Mouse (Mus musculus) small intestine, adult 2 months (tissue): ENCODE measurements at regions not wholly inside any gene's neighbourhood (a gene's known extent, or its start where the extent isn't known, plus 50 kb on each side); places are given as distances from the start of the nearest gene placed in this dataset.

Experiments used
- CTCF ChIP-seq: fragments of 200-500 bp; IDR thresholded peaks from 2 replicates; pipeline ENCODE4 v1.5.1; 2012; ENCODE audit warnings: low read depth, mild to moderate bottlenecking, control low read depth, inconsistent platforms, low read length, moderate library complexity, mixed read lengths; ENCODE audit not compliant: insufficient replicate concordance, insufficient read length; ENCODE audit errors: extremely low read depth
- POLR2A ChIP-seq: fragments of 200-500 bp; IDR thresholded peaks from 2 replicates; pipeline ENCODE4 v1.6.1; 2012; ENCODE audit warnings: low read depth, mild to moderate bottlenecking, control low read depth, inconsistent platforms, low read length, moderate library complexity

- TF ChIP-seq POLR2A (no peak), CTCF (peak; percentile 100)
These were observed 173.0 kb downstream of the Cog6 start for GRCm38 (mm10) chr3:52843998-52844397.
